Mouse (Mus musculus) liver, embryonic 15.5 days (tissue): ENCODE measurements around the gene Rpl23a. TPM values are rescaled to one million over a fixed set of nuclear protein-coding genes. Genes with fewer than 3 reads are reported as not detected.

Experiments used
- ATAC-seq: fragments of 200-750 bp; cut with Nextera tagmentation; 2 replicates; pipeline ENCODE4 v1.8.0; 2017; ENCODE audit warnings: moderate number of reproducible peaks, mild to moderate bottlenecking, moderate library complexity; ENCODE audit not compliant: insufficient read depth
- H3K27ac ChIP-seq: fragments of 300-500 bp; sonication (generic); replicated peaks from 2 replicates; pipeline ENCODE4 v1.5.1; 2015; ENCODE audit warnings: mild to moderate bottlenecking, inconsistent platforms
- H3K27me3 ChIP-seq: fragments of 300-500 bp; sonication (generic); 2 replicates; pipeline ENCODE4 v1.6.1; 2015; ENCODE audit warnings: mild to moderate bottlenecking, inconsistent platforms
- H3K36me3 ChIP-seq: fragments of 300-500 bp; sonication (generic); replicated peaks from 2 replicates; pipeline ENCODE4 v1.6.1; 2015; ENCODE audit warnings: moderate library complexity, mild to moderate bottlenecking, inconsistent platforms
- H3K4me1 ChIP-seq: fragments of 300-500 bp; sonication (generic); replicated peaks from 2 replicates; pipeline ENCODE4 v1.6.1; 2015; ENCODE audit warnings: inconsistent platforms
- H3K4me2 ChIP-seq: fragments of 300-500 bp; sonication (generic); 2 replicates; pipeline ENCODE4 v1.6.1; 2015; ENCODE audit warnings: moderate library complexity, mild to moderate bottlenecking, inconsistent platforms
- H3K4me3 ChIP-seq: fragments of 300-500 bp; sonication (generic); replicated peaks from 2 replicates; pipeline ENCODE4 v1.5.1; 2015; ENCODE audit warnings: mild to moderate bottlenecking, inconsistent platforms
- H3K9ac ChIP-seq: fragments of 300-500 bp; sonication (generic); 2 replicates; pipeline ENCODE4 v1.6.1; 2015; ENCODE audit warnings: moderate library complexity, mild to moderate bottlenecking, inconsistent platforms
- H3K9me3 ChIP-seq: fragments of 300-500 bp; sonication (generic); replicated peaks from 2 replicates; pipeline ENCODE4 v1.6.1; 2016; ENCODE audit warnings: inconsistent platforms
- WGBS: fragments of 180-500 bp; shearing (Covaris S2); methylation state at CpG from one replicate; pipeline ENCODE4 v1.1.7; 2015; ENCODE audit warnings: mixed read lengths; ENCODE audit not compliant: insufficient replicate concordance; 5-methylcytosine and 5-hydroxymethylcytosine counted together
- polyA plus RNA-seq: library from polyadenylated mRNA; unstranded; fragments of >200 nt; fragmentation: Nextera tagmentation; extraction: Ambion mirVana; gene quantifications from 2 replicates; pipeline ENCODE4 v1.2.1, GENCODE M21; 2015

Rpl23a gene
- 569 and 671 TPM in 2 replicates for polyA plus RNA-seq

GRCm38 (mm10) chr11:78182961-78183844 lies at the start of gene Rpl23a:
Rpl23a (minus strand) TSS chr11:78183584.
- H3K4me3 ChIP-seq: peak within 1 kb of the TSS; percentile 91
- WGBS: under 1% methylated on average over 38 of the region's 38 CpGs
- peak; percentile 67 for ATAC-seq

GRCm38 (mm10) chr11:78231518-78231917 lies 48.1 kb upstream of the Rpl23a start:
- Histone ChIP-seq H3K4me1 (no peaks in the 10 kb centered on the region), H3K36me3 (peaks cover 88% of the 10 kb centered on the region), H3K4me3 (no peak overlapping the region), H3K27me3 (no peaks in the 10 kb centered on the region), H3K9ac (no peak overlapping the region), H3K4me2 (no peak overlapping the region), H3K27ac (no peak overlapping the region), H3K9me3 (no peaks in the 10 kb centered on the region)
- no peak for ATAC-seq
- 65% methylated on average over 6 of the region's 6 CpGs for WGBS

More at GRCm38 (mm10) chr11:78182961-78183844, at the start of gene Rpl23a:
- peaks cover 27% of the 10 kb centered on the region for H3K27me3 ChIP-seq
- H3K4me1 ChIP-seq: peaks cover 50% of the 10 kb centered on the region
- peak within 1 kb of the TSS; percentile 84 for H3K9ac ChIP-seq
- peak within 1 kb of the TSS; percentile 89 for H3K27ac ChIP-seq
- H3K9me3 ChIP-seq: no peaks in the 10 kb centered on the region
- H3K36me3 ChIP-seq: peaks cover 31% of the 10 kb centered on the region
- peak within 1 kb of the TSS; percentile 96 for H3K4me2 ChIP-seq

- no peak overlapping the region for H3K4me2 ChIP-seq
- no peaks in the 10 kb centered on the region for H3K4me1 ChIP-seq
- peaks cover 97% of the 10 kb centered on the region for H3K36me3 ChIP-seq
- no peaks in the 10 kb centered on the region for H3K9me3 ChIP-seq
- 83% methylated on average over 4 of the region's 4 CpGs for WGBS
- no peak overlapping the region for H3K9ac ChIP-seq
- H3K4me3 ChIP-seq: no peak overlapping the region
- H3K27me3 ChIP-seq: no peaks in the 10 kb centered on the region
- H3K27ac ChIP-seq: no peak overlapping the region
- no peak for ATAC-seq
These were observed 40.2 kb upstream of the Rpl23a start for GRCm38 (mm10) chr11:78223586-78223985.

GRCm38 (mm10) chr11:78215709-78216317 lies 32.4 kb upstream of the Rpl23a start:
- H3K27ac ChIP-seq: no peak overlapping the region
- peaks cover 98% of the 10 kb centered on the region for H3K36me3 ChIP-seq
- no peak overlapping the region for H3K4me2 ChIP-seq
- 85% methylated on average over 11 of the region's 11 CpGs for WGBS
- ATAC-seq: no peak
- no peak overlapping the region for H3K9ac ChIP-seq
- no peaks in the 10 kb centered on the region for H3K9me3 ChIP-seq
- no peak overlapping the region for H3K4me3 ChIP-seq
- H3K27me3 ChIP-seq: no peaks in the 10 kb centered on the region
- no peaks in the 10 kb centered on the region for H3K4me1 ChIP-seq

- Histone ChIP-seq H3K36me3 (peaks cover 99% of the 10 kb centered on the region), H3K27ac (0 out of 2 replicates have a peak overlapping the region, but pooled peaks have one; percentile 14)
- ATAC-seq: peak; percentile 31; the same call in 1 of the 2 replicates
These were observed 29.9 kb upstream of the Rpl23a start for GRCm38 (mm10) chr11:78213086-78213817.

GRCm38 (mm10) chr11:78211513-78211912 lies 28.1 kb upstream of the Rpl23a start:
- H3K9me3 ChIP-seq: no peaks in the 10 kb centered on the region
- H3K4me2 ChIP-seq: no peak overlapping the region
- H3K9ac ChIP-seq: no peak overlapping the region
- no peak overlapping the region for H3K4me3 ChIP-seq
- no peak overlapping the region; the same call in 1 of the 2 replicates for H3K27ac ChIP-seq
- peaks cover 100% of the 10 kb centered on the region for H3K36me3 ChIP-seq
- no peaks in the 10 kb centered on the region for H3K27me3 ChIP-seq
- WGBS: 80% methylated on average over 5 of the region's 5 CpGs
- no peaks in the 10 kb centered on the region for H3K4me1 ChIP-seq
- ATAC-seq: no peak

More at GRCm38 (mm10) chr11:78213086-78213817, 29.9 kb upstream of the Rpl23a start:
- H3K4me3 ChIP-seq: no peak overlapping the region
- WGBS: 58% methylated on average over 14 of the region's 14 CpGs
- no peak overlapping the region for H3K9ac ChIP-seq
- H3K4me2 ChIP-seq: no peak overlapping the region
- no peaks in the 10 kb centered on the region for H3K4me1 ChIP-seq
- no peaks in the 10 kb centered on the region for H3K9me3 ChIP-seq
- no peaks in the 10 kb centered on the region for H3K27me3 ChIP-seq

GRCm38 (mm10) chr11:78210615-78211014 lies 27.2 kb upstream of the Rpl23a start:
- 77% methylated on average over 7 of the region's 7 CpGs for WGBS
- Histone ChIP-seq H3K4me1 (no peaks in the 10 kb centered on the region), H3K4me2 (no peak overlapping the region), H3K27ac (no peak overlapping the region), H3K9ac (no peak overlapping the region), H3K27me3 (no peaks in the 10 kb centered on the region), H3K4me3 (no peak overlapping the region), H3K36me3 (peaks cover 100% of the 10 kb centered on the region), H3K9me3 (no peaks in the 10 kb centered on the region)
- no peak for ATAC-seq

- Histone ChIP-seq H3K27me3 (no peaks in the 10 kb centered on the region), H3K4me2 (no peak overlapping the region), H3K9me3 (no peaks in the 10 kb centered on the region), H3K27ac (no peak overlapping the region), H3K4me3 (no peak overlapping the region), H3K9ac (no peak overlapping the region), H3K36me3 (peaks cover 98% of the 10 kb centered on the region), H3K4me1 (no peaks in the 10 kb centered on the region)
- no peak for ATAC-seq
- 84% methylated on average over 6 of the region's 6 CpGs for WGBS
These were observed 26.5 kb upstream of the Rpl23a start for GRCm38 (mm10) chr11:78209886-78210285.

GRCm38 (mm10) chr11:78207190-78207589 lies 23.8 kb upstream of the Rpl23a start:
- Histone ChIP-seq H3K27me3 (no peaks in the 10 kb centered on the region), H3K36me3 (peaks cover 77% of the 10 kb centered on the region), H3K4me2 (no peak overlapping the region), H3K9me3 (no peaks in the 10 kb centered on the region), H3K9ac (no peak overlapping the region), H3K4me3 (no peak overlapping the region), H3K27ac (no peak overlapping the region), H3K4me1 (no peaks in the 10 kb centered on the region)
- 85% methylated on average over 7 of the region's 7 CpGs for WGBS
- ATAC-seq: no peak

- ATAC-seq: no peak
- Histone ChIP-seq H3K9me3 (no peaks in the 10 kb centered on the region), H3K9ac (no peak overlapping the region), H3K4me2 (no peak overlapping the region), H3K4me1 (no peaks in the 10 kb centered on the region), H3K36me3 (peaks cover 61% of the 10 kb centered on the region), H3K27ac (no peak overlapping the region), H3K27me3 (no peaks in the 10 kb centered on the region), H3K4me3 (no peak overlapping the region)
- 76% methylated on average over 13 of the region's 13 CpGs for WGBS
These were observed 22.2 kb upstream of the Rpl23a start for GRCm38 (mm10) chr11:78205361-78206206.
